Mouse (Mus musculus) hindbrain, embryonic 13.5 days (tissue): ENCODE data around the gene Vezf1. TPM values are rescaled to one million over a fixed set of nuclear protein-coding genes. Genes with fewer than 3 reads are reported as not detected.
"Not testable (repeated sequence)": the region's sequence is repeated elsewhere in the genome, so short reads cannot be mapped to it uniquely, and the experiment has no call there.

Source experiments
- ATAC-seq: fragments of 200-750 bp; cut with Nextera tagmentation; 2 replicates; pipeline ENCODE4 v1.8.0; 2017; ENCODE audit warnings: moderate TSS enrichment; ENCODE audit not compliant: low FRiP score
- H3K27ac ChIP-seq: fragments of 300-500 bp; sonication (generic); 2 replicates; pipeline ENCODE4 v1.5.1; 2015; ENCODE audit warnings: inconsistent platforms, mild to moderate bottlenecking, moderate library complexity
- H3K27me3 ChIP-seq: fragments of 300-500 bp; sonication (generic); 2 replicates; pipeline ENCODE4 v1.6.1; 2015; ENCODE audit warnings: mild to moderate bottlenecking, inconsistent platforms
- H3K36me3 ChIP-seq: fragments of 300-500 bp; sonication (generic); 2 replicates; pipeline ENCODE4 v1.6.1; 2015; ENCODE audit warnings: mild to moderate bottlenecking, inconsistent platforms
- H3K4me1 ChIP-seq: fragments of 300-500 bp; sonication (generic); replicated peaks from 2 replicates; pipeline ENCODE4 v1.6.1; 2015; ENCODE audit warnings: inconsistent platforms
- H3K4me2 ChIP-seq: fragments of 300-500 bp; sonication (generic); 2 replicates; pipeline ENCODE4 v1.6.1; 2015; ENCODE audit warnings: inconsistent platforms, mild to moderate bottlenecking, moderate library complexity
- H3K4me3 ChIP-seq: fragments of 300-500 bp; sonication (generic); 2 replicates; pipeline ENCODE4 v1.5.1; 2015; ENCODE audit warnings: mild to moderate bottlenecking, inconsistent platforms
- H3K9ac ChIP-seq: fragments of 300-500 bp; sonication (generic); 2 replicates; pipeline ENCODE4 v1.6.1; 2015; ENCODE audit warnings: mild to moderate bottlenecking, inconsistent platforms
- H3K9me3 ChIP-seq: fragments of 300-500 bp; sonication (generic); 2 replicates; pipeline ENCODE4 v1.6.1; 2016; ENCODE audit warnings: inconsistent platforms
- WGBS: fragments of 180-500 bp; shearing (Covaris S2); methylation state at CpG from one replicate; pipeline ENCODE4 v1.1.7; 2015; 5-methylcytosine and 5-hydroxymethylcytosine counted together
- polyA plus RNA-seq: library from polyadenylated mRNA; unstranded; fragments of >200 nt; fragmentation: Nextera tagmentation; extraction: Ambion mirVana; gene quantifications from 2 replicates; pipeline ENCODE4 v1.2.1, GENCODE M21; 2015

The Vezf1 gene
- polyA plus RNA-seq, 1 experiment from 2014 or later, result 53.9 TPM

DNA sequence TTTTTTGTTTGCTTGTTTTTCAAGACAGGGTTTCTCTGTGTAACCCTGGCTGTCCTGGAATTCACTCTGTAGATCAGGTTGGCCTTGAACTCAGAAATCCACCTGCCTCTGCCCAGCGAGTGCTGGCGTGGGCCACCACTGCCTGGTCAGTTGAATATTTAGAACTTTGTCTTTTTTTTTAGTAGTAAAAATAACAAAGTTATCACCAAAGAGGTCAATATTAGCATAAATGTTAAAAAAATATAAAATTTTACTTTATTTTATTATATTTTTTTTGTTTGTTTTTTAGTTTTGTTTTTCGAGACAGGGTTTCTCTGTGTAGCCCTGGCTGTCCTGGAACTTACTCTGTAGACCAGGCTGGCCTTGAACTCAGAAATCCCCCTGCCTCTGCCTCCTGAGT is 22.9 kb upstream of the Vezf1 start:
- H3K4me3 ChIP-seq, H3K27ac ChIP-seq: not testable (repeated sequence)
- WGBS, result 95% methylated on average over 3 of the region's 3 CpGs

DNA sequence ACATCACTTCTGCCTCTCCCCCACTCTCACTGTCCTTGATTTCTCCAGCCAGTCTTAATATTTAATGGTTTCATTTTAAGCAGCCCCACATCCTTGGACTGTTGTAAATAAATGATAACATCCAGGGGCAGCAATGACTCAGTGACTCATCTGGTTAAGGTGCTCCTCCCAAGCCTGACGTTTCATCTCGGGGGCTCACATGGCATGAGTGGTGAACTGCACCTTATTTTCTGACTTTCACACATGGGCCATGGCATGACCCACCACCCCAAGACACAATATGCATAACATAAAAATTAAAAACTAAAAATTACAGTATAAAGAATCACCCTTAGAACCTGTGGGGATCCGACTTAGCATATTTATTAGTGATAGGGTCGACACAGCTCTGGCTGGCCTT is 22.2 kb upstream of the Vezf1 start:
- Histone ChIP-seq H3K4me1 (peaks cover 29% of the 10 kb centered on the region), H3K27ac (no peak overlapping the region), H3K27me3 (no peaks in the 10 kb centered on the region), H3K36me3 (peaks cover 14% of the 10 kb centered on the region), H3K4me2 (peak overlapping the region; percentile 85), H3K9me3 (no peaks in the 10 kb centered on the region), H3K4me3 (peak overlapping the region; percentile 98), H3K9ac (peak overlapping the region; percentile 100)
- ATAC-seq, result no peak
- WGBS, result 90% methylated on average over 4 of the region's 4 CpGs

More for the DNA sequence above, 22.9 kb upstream of the Vezf1 start:
- not testable (repeated sequence) for H3K4me2 ChIP-seq, H3K27me3 ChIP-seq, ATAC-seq, H3K9ac ChIP-seq, H3K9me3 ChIP-seq
- Histone ChIP-seq H3K4me1 (peaks cover 25% of the 10 kb centered on the region), H3K36me3 (peaks cover 11% of the 10 kb centered on the region)

DNA sequence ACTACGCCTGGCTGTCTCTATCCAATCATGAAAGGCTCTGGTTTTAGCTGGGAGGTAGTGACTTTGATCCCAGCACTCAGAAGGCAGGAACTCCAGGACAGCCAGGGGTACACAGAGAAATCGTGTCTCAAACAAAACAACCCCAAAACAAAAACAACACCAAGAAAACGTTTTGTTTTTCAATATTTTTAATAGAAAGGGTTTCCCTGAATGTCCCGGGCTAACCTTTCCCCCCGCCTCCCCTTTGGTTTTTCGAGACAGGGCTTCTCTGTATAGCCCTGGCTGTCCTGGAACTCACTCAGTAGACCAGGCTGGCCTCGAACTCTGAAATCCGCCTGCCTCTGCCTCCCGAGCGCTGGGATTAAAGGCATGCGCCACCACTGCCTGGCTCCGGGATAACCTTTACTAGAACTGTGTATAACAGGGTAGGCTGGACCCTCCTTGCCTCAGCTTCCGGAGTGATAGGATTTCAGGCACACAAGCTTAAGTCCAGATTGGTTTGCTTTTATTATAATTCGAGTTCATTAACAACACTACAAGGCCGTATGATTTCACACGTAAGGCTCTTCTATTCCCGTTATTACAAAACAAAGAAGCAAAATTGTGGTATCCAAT is 21.6 kb upstream of the Vezf1 start:
- H3K4me3 ChIP-seq, result peak overlapping the region; percentile 98
- WGBS, result 60% methylated on average over 17 of the region's 17 CpGs
- H3K9me3 ChIP-seq, result no peaks in the 10 kb centered on the region
- peaks cover 17% of the 10 kb centered on the region for H3K36me3 ChIP-seq
- H3K27ac ChIP-seq, result peak overlapping the region; percentile 100
- ATAC-seq, result no peak
- H3K27me3 ChIP-seq, result no peaks in the 10 kb centered on the region
- peak overlapping the region; percentile 85 for H3K4me2 ChIP-seq
- peaks cover 32% of the 10 kb centered on the region for H3K4me1 ChIP-seq
- H3K9ac ChIP-seq, result peak overlapping the region; percentile 100

GRCm38 (mm10) chr11:88046944-88047794 is 20.9 kb upstream of the Vezf1 start, which contains the start of gene Srsf1:
Gene Srsf1 (plus strand): TSS chr11:88047373.
- Histone ChIP-seq H3K4me2 (peak within 1 kb of the TSS; percentile 85), H3K27me3 (no peaks in the 10 kb centered on the region)
- WGBS, result under 1% methylated on average over 60 of the region's 60 CpGs

GRCm38 (mm10) chr11:88047871-88048531 is 20.1 kb upstream of the Vezf1 start:
- peak; percentile 83 for ATAC-seq
- peaks cover 37% of the 10 kb centered on the region for H3K4me1 ChIP-seq
- peak overlapping the region; percentile 98 for H3K4me3 ChIP-seq
- H3K27ac ChIP-seq, result peak overlapping the region; percentile 100
- under 1% methylated on average over 58 of the region's 76 CpGs for WGBS
- peak overlapping the region; percentile 85 for H3K4me2 ChIP-seq
- peak overlapping the region; percentile 100 for H3K9ac ChIP-seq
- H3K9me3 ChIP-seq, result no peaks in the 10 kb centered on the region
- H3K36me3 ChIP-seq, result peaks cover 23% of the 10 kb centered on the region
- no peaks in the 10 kb centered on the region for H3K27me3 ChIP-seq

More at GRCm38 (mm10) chr11:88046944-88047794, 20.9 kb upstream of the Vezf1 start, which contains the start of gene Srsf1:
- ATAC-seq, result peak; percentile 92
- Histone ChIP-seq H3K9ac (peak within 1 kb of the TSS; percentile 100), H3K4me1 (peaks cover 32% of the 10 kb centered on the region), H3K27ac (peak within 1 kb of the TSS; percentile 100), H3K4me3 (peak within 1 kb of the TSS; percentile 98), H3K36me3 (peaks cover 17% of the 10 kb centered on the region), H3K9me3 (no peaks in the 10 kb centered on the region)

DNA sequence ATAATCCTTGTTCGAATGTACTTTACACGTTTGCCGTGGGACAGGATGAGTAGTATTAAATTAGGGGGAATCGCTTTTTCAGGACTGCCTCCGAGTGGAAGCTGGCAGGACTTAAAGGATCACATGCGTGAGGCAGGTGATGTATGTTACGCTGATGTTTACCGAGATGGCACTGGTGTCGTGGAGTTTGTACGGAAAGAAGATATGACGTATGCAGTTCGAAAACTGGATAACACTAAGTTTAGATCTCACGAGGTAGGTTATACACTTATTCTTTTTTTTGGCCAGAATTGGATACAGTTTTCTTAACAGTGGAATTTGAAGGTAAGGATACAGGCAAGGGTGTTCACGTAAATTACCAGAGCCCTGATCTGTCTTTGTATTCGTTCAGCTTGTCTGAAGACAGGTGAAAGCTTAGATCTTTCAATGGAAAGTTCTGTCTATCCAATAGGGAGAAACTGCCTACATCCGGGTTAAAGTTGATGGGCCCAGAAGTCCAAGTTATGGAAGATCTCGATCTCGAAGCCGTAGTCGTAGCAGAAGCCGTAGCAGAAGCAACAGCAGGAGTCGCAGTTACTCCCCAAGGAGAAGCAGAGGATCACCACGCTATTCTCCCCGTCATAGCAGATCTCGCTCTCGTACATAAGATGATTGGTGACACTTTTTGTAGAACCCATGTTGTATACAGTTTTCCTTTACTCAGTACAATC is 19.0 kb upstream of the Vezf1 start:
- Histone ChIP-seq H3K4me1 (peaks cover 37% of the 10 kb centered on the region), H3K27ac (no peak overlapping the region)
- ATAC-seq, result no peak

DNA sequence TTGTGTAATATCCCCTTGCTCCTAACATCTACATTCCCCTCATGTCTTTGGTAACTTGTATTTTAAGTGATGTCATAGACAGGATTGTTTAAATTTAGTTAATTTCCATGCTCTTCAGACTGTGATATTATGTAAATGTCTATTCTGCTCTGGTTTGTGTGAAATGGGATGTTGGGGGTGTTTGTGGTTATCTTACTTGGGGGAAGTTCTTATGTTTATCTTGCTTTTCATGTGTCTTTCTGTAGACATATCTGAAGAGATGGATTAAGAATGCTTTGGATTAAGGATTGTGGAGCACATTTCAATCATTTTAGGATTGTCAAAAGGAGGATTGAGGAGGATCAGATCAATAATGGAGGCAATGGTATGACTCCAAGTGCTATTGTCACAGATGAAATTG is 18.3 kb upstream of the Vezf1 start:
- Histone ChIP-seq H3K9ac (peak overlapping the region; percentile 49; the same call in 1 of the 2 replicates), H3K27me3 (no peaks in the 10 kb centered on the region), H3K36me3 (peaks cover 27% of the 10 kb centered on the region), H3K4me2 (peak overlapping the region; percentile 85), H3K9me3 (no peaks in the 10 kb centered on the region), H3K4me3 (peak overlapping the region; percentile 98), H3K4me1 (peaks cover 37% of the 10 kb centered on the region), H3K27ac (no peak overlapping the region)
- no peak for ATAC-seq

More for the DNA sequence above, 19.0 kb upstream of the Vezf1 start:
- Histone ChIP-seq H3K9me3 (no peaks in the 10 kb centered on the region), H3K4me3 (peak overlapping the region; percentile 98), H3K36me3 (peaks cover 27% of the 10 kb centered on the region), H3K27me3 (no peaks in the 10 kb centered on the region), H3K4me2 (peak overlapping the region; percentile 85), H3K9ac (peak overlapping the region; percentile 100)
- 20% methylated on average over 26 of the region's 26 CpGs for WGBS

DNA sequence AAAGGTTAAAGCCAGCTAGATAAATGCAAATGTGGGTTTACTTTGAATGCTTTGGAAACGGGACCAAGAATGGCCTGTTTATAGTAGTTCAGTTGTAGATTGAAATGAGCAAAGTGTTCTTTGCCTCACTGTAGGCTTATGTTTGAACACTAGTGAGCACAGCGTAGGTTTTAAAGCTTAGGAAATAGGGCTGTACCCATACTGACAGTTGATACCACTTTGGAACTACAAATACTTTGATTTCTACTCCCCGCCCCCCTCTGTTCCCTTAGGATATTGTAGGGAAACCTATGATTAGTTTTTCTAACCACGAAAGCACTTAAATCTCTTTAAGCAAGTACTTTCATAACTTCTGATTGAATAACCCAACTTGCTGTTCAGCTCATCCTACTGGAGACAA is 15.4 kb upstream of the Vezf1 start:
- no peak for ATAC-seq
- no peak overlapping the region for H3K27ac ChIP-seq
- H3K4me3 ChIP-seq, result no peak overlapping the region
- no peaks in the 10 kb centered on the region for H3K9me3 ChIP-seq
- no peak overlapping the region for H3K9ac ChIP-seq
- H3K36me3 ChIP-seq, result peaks cover 27% of the 10 kb centered on the region
- H3K4me2 ChIP-seq, result no peak overlapping the region
- H3K4me1 ChIP-seq, result peaks cover 26% of the 10 kb centered on the region
- no peaks in the 10 kb centered on the region for H3K27me3 ChIP-seq
- 86% methylated on average over 4 of the region's 4 CpGs for WGBS

DNA sequence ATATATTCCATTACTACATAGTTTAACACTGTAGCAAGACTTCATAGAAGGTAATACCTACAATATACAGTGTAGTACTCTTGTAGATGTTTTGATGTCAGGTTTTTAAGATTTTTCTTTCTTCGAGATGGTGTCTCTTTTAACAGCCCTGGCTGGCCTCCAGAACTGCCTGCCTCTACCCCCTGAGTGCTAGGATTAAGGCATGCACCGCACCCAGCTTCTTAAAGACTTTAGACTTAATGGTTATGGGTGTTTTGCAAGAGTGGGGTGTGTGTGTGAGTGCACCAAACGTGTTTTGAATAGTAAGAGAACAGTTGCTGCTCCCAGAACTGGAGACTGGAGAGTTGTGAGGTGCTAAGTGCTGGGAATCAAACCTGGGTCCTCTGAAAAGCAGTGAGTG is 14.3 kb upstream of the Vezf1 start:
- H3K27me3 ChIP-seq, result no peaks in the 10 kb centered on the region
- peaks cover 27% of the 10 kb centered on the region for H3K36me3 ChIP-seq
- no peak overlapping the region for H3K4me2 ChIP-seq
- H3K4me1 ChIP-seq, result peaks cover 25% of the 10 kb centered on the region
- no peak for ATAC-seq
- WGBS, result 62% methylated on average over 3 of the region's 3 CpGs
- H3K27ac ChIP-seq, result no peak overlapping the region
- H3K9ac ChIP-seq, result no peak overlapping the region
- H3K9me3 ChIP-seq, result no peaks in the 10 kb centered on the region
- no peak overlapping the region for H3K4me3 ChIP-seq

GRCm38 (mm10) chr11:88054589-88054988 is 13.5 kb upstream of the Vezf1 start:
- H3K27me3 ChIP-seq, result no peaks in the 10 kb centered on the region
- no peak overlapping the region for H3K27ac ChIP-seq
- ATAC-seq, result no peak
- H3K4me2 ChIP-seq, result no peak overlapping the region
- peaks cover 22% of the 10 kb centered on the region for H3K36me3 ChIP-seq
- H3K4me3 ChIP-seq, result no peak overlapping the region
- no peak overlapping the region for H3K9ac ChIP-seq
- H3K4me1 ChIP-seq, result peaks cover 18% of the 10 kb centered on the region
- no peaks in the 10 kb centered on the region for H3K9me3 ChIP-seq
- 94% methylated on average over 1 of the region's 1 CpGs for WGBS

- no peaks in the 10 kb centered on the region for H3K9me3 ChIP-seq
- H3K4me3 ChIP-seq, result no peak overlapping the region
- peaks cover 9% of the 10 kb centered on the region for H3K4me1 ChIP-seq
- no peak overlapping the region for H3K4me2 ChIP-seq
- no peak overlapping the region for H3K9ac ChIP-seq
- ATAC-seq, result no peak
- no peak overlapping the region for H3K27ac ChIP-seq
- WGBS, result 80% methylated on average over 2 of the region's 2 CpGs
- H3K36me3 ChIP-seq, result peaks cover 14% of the 10 kb centered on the region
- no peaks in the 10 kb centered on the region for H3K27me3 ChIP-seq
Measured at GRCm38 (mm10) chr11:88055777-88056176, 12.3 kb upstream of the Vezf1 start.

DNA sequence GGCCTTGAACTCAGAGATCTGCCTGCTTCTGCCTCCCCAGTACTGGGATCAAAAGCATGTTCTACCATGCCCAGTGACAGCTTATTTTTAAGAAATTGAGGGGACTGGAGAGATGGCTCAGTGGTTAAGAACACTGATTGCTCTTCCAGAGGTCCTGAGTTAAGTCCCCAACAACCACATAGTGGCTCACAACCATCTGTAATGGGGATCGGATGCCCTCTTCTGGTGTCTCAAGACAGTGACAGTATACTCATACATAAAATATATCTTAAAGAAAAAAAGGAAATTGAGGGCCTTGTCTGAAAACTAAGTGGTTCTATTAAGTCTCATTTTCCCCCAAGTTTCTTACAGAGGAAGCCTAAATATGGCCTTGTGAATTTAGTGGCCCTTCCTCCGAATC is 10.3 kb upstream of the Vezf1 start:
- no peak overlapping the region for H3K4me3 ChIP-seq
- peaks cover 5% of the 10 kb centered on the region for H3K36me3 ChIP-seq
- H3K27me3 ChIP-seq, result no peaks in the 10 kb centered on the region
- H3K27ac ChIP-seq, result no peak overlapping the region
- no peak overlapping the region for H3K4me2 ChIP-seq
- H3K9me3 ChIP-seq, result no peaks in the 10 kb centered on the region
- ATAC-seq, result no peak
- no peak overlapping the region for H3K9ac ChIP-seq
- 78% methylated on average over 2 of the region's 2 CpGs for WGBS
- peaks cover under 1% of the 10 kb centered on the region; the same call in 1 of the 2 replicates for H3K4me1 ChIP-seq
